Mouse (Mus musculus) CD4-positive naive resting alpha-beta T cell, adult 76 days (primary cell): ENCODE results near the gene Naa20. TPM values are rescaled to one million over a fixed set of nuclear protein-coding genes. Genes with fewer than 3 reads are reported as not detected.

Experiments
- total RNA-seq: library from RNA; stranded (reverse); gene quantifications from one replicate; pipeline ENCODE4 v1.2.4, GENCODE M21; 2023

Gene Naa20
- total RNA-seq = 37.9 TPM

DNA sequence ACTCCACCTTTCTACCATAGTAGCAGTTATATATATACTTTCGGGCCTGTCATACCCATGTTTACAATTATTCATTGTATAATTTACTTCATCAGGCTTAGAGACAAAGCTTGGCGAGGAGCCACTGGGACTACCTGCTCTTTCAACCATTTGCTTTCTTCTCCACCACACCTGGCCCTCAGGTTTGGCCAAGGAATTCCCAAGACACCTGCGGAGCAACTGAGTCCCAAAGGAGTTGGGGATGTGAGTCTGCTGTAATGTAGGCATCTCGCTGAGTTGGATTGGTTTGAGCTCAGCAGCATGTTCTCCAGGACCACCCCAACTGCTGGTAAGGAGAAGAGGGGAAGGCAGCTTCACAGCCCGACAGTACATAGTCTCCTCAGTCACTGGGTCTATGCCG is at the start of gene Naa20:
Gene Naa20, plus strand, starts transcription at position 239 of the 400 bp plus-strand sequence.

GRCm38 (mm10) chr2:145934339-145935231 is 32.7 kb downstream of the Naa20 start, which contains the start of the genes Cfap61 and Crnkl1:
Gene Cfap61, plus strand, starts transcription at chr2:145934784.
Gene Crnkl1, minus strand, starts transcription at chr2:145935014.

Other genes starting within 250 kb of the Naa20 start
- gene Rin2, start 226.9 kb upstream of the Naa20 start, total RNA-seq = 0.59 TPM
- not detected for gene Cfap61, start 32.7 kb downstream of the Naa20 start, total RNA-seq
- gene Crnkl1, start 32.9 kb downstream of the Naa20 start, total RNA-seq = 58.6 TPM